Mouse (Mus musculus) heart, embryonic 11.5 days (tissue): ENCODE results near the gene Thsd4. TPM values are rescaled to one million over a fixed set of nuclear protein-coding genes. Genes with fewer than 3 reads are reported as not detected.

Source experiments
- ATAC-seq: fragments of 200-750 bp; cut with Nextera tagmentation; replicated peaks from 2 replicates; pipeline ENCODE4 v1.8.0; 2017; ENCODE audit warnings: moderate library complexity; ENCODE audit not compliant: insufficient number of reproducible peaks, low FRiP score, low TSS enrichment
- H3K27ac ChIP-seq: fragments of 300-500 bp; sonication (generic); 2 replicates; pipeline ENCODE4 v1.5.1; 2014; ENCODE audit warnings: mild to moderate bottlenecking, low read depth, low read length
- H3K27me3 ChIP-seq: fragments of 300-500 bp; sonication (generic); 2 replicates; pipeline ENCODE4 v1.6.1; 2014; ENCODE audit warnings: mild to moderate bottlenecking, low read length, mixed read lengths; ENCODE audit not compliant: control insufficient read depth, insufficient read depth
- H3K36me3 ChIP-seq: fragments of 300-500 bp; sonication (generic); 2 replicates; pipeline ENCODE4 v1.6.1; 2014; ENCODE audit warnings: mild to moderate bottlenecking, low read length, moderate library complexity, mixed read lengths; ENCODE audit not compliant: control insufficient read depth, insufficient read depth
- H3K4me1 ChIP-seq: fragments of 300-500 bp; sonication (generic); 2 replicates; pipeline ENCODE4 v1.6.1; 2014; ENCODE audit warnings: low read length; ENCODE audit not compliant: control insufficient read depth, insufficient read depth
- H3K4me2 ChIP-seq: fragments of 300-500 bp; sonication (generic); 2 replicates; pipeline ENCODE4 v1.6.1; 2014; ENCODE audit warnings: mild to moderate bottlenecking, moderate library complexity
- H3K4me3 ChIP-seq: fragments of 300-500 bp; sonication (generic); 2 replicates; pipeline ENCODE4 v1.5.1; 2014; ENCODE audit warnings: low read depth, low read length
- H3K9ac ChIP-seq: fragments of 300-500 bp; sonication (generic); 2 replicates; pipeline ENCODE4 v1.6.1; 2014; ENCODE audit warnings: mild to moderate bottlenecking, low read depth, low read length, moderate library complexity
- H3K9me3 ChIP-seq: fragments of 300-500 bp; sonication (generic); replicated peaks from 2 replicates; pipeline ENCODE4 v1.6.1; 2016; ENCODE audit warnings: low read length; ENCODE audit not compliant: control insufficient read depth
- WGBS: fragments of 180-500 bp; shearing (Covaris S2); extraction: QIAGEN DNeasy Blood & Tissue Kit; methylation state at CpG from one replicate; pipeline ENCODE4 v1.1.7; 2014; ENCODE audit not compliant: insufficient replicate concordance; 5-methylcytosine and 5-hydroxymethylcytosine counted together
- polyA plus RNA-seq: library from polyadenylated mRNA; unstranded; fragments of >200 nt; fragmentation: Nextera tagmentation; extraction: Ambion mirVana; gene quantifications from 2 replicates; pipeline ENCODE4 v1.2.1, GENCODE M21; 2014

Thsd4 gene
- polyA plus RNA-seq, 1 experiment from 2014 or later = 14.6 TPM

- Histone ChIP-seq H3K4me3 (no peak overlapping the region), H3K4me1 (0 out of 2 replicates have a peak, but pooled peaks cover 5% of the 10 kb centered on the region), H3K27ac (no peak overlapping the region), H3K9ac (no peak overlapping the region), H3K27me3 (no peaks in the 10 kb centered on the region), H3K36me3 (no peaks in the 10 kb centered on the region), H3K4me2 (no peak overlapping the region), H3K9me3 (no peaks in the 10 kb centered on the region)
- 83% methylated on average over 6 of the region's 6 CpGs for WGBS
- no peak for ATAC-seq
Observed at GRCm38 (mm10) chr9:60115711-60116247, 406.1 kb downstream of the Thsd4 start.

GRCm38 (mm10) chr9:60115306-60115705 is 406.5 kb downstream of the Thsd4 start:
- no peaks in the 10 kb centered on the region for H3K36me3 ChIP-seq
- 91% methylated on average over 9 of the region's 9 CpGs for WGBS

GRCm38 (mm10) chr9:60110200-60110599 is 411.6 kb downstream of the Thsd4 start:
- H3K9ac ChIP-seq = no peak overlapping the region
- H3K27me3 ChIP-seq = no peaks in the 10 kb centered on the region
- no peak overlapping the region for H3K4me3 ChIP-seq
- no peaks in the 10 kb centered on the region for H3K36me3 ChIP-seq
- no peaks in the 10 kb centered on the region for H3K4me1 ChIP-seq
- WGBS = 83% methylated on average over 5 of the region's 5 CpGs
- H3K27ac ChIP-seq = no peak overlapping the region
- no peak overlapping the region for H3K4me2 ChIP-seq
- no peaks in the 10 kb centered on the region for H3K9me3 ChIP-seq
- no peak for ATAC-seq

More at GRCm38 (mm10) chr9:60115306-60115705, 406.5 kb downstream of the Thsd4 start:
- no peak for ATAC-seq
- H3K4me1 ChIP-seq = 0 out of 2 replicates have a peak, but pooled peaks cover 5% of the 10 kb centered on the region
- H3K9ac ChIP-seq = no peak overlapping the region
- H3K4me3 ChIP-seq = no peak overlapping the region
- H3K9me3 ChIP-seq = no peaks in the 10 kb centered on the region
- no peak overlapping the region for H3K4me2 ChIP-seq
- no peaks in the 10 kb centered on the region for H3K27me3 ChIP-seq
- no peak overlapping the region for H3K27ac ChIP-seq

GRCm38 (mm10) chr9:60106683-60107082 is 415.2 kb downstream of the Thsd4 start:
- Histone ChIP-seq H3K36me3 (no peaks in the 10 kb centered on the region), H3K4me2 (no peak overlapping the region), H3K4me3 (no peak overlapping the region), H3K9ac (no peak overlapping the region), H3K9me3 (no peaks in the 10 kb centered on the region), H3K27ac (no peak overlapping the region), H3K4me1 (no peaks in the 10 kb centered on the region), H3K27me3 (no peaks in the 10 kb centered on the region)
- no peak for ATAC-seq
- WGBS = 84% methylated on average over 6 of the region's 6 CpGs

GRCm38 (mm10) chr9:60106106-60106505 is 415.7 kb downstream of the Thsd4 start:
- no peak overlapping the region for H3K4me2 ChIP-seq
- H3K9me3 ChIP-seq = no peaks in the 10 kb centered on the region
- H3K4me3 ChIP-seq = no peak overlapping the region
- WGBS = 31% methylated on average over 1 of the region's 1 CpGs
- no peaks in the 10 kb centered on the region for H3K36me3 ChIP-seq
- H3K27me3 ChIP-seq = no peaks in the 10 kb centered on the region
- H3K9ac ChIP-seq = no peak overlapping the region
- no peak overlapping the region for H3K27ac ChIP-seq
- no peak for ATAC-seq
- H3K4me1 ChIP-seq = no peaks in the 10 kb centered on the region

GRCm38 (mm10) chr9:60094211-60094610 is 427.6 kb downstream of the Thsd4 start:
- Histone ChIP-seq H3K4me2 (no peak overlapping the region), H3K36me3 (no peaks in the 10 kb centered on the region), H3K9me3 (no peaks in the 10 kb centered on the region), H3K9ac (no peak overlapping the region), H3K27me3 (no peaks in the 10 kb centered on the region), H3K27ac (no peak overlapping the region), H3K4me3 (no peak overlapping the region), H3K4me1 (peaks cover 5% of the 10 kb centered on the region)
- 55% methylated on average over 1 of the region's 1 CpGs for WGBS
- no peak for ATAC-seq

- Histone ChIP-seq H3K9me3 (no peaks in the 10 kb centered on the region), H3K4me2 (no peak overlapping the region), H3K4me1 (peaks cover 5% of the 10 kb centered on the region), H3K27ac (no peak overlapping the region), H3K9ac (no peak overlapping the region), H3K36me3 (no peaks in the 10 kb centered on the region), H3K4me3 (no peak overlapping the region), H3K27me3 (no peaks in the 10 kb centered on the region)
- ATAC-seq = no peak
- WGBS = 75% methylated on average over 5 of the region's 5 CpGs
Observed at GRCm38 (mm10) chr9:60092428-60092827, 429.4 kb downstream of the Thsd4 start.

GRCm38 (mm10) chr9:60089441-60089840 is 432.4 kb downstream of the Thsd4 start:
- 79% methylated on average over 4 of the region's 4 CpGs for WGBS
- H3K27me3 ChIP-seq = no peaks in the 10 kb centered on the region
- no peak overlapping the region for H3K4me2 ChIP-seq

GRCm38 (mm10) chr9:60088101-60088500 is 433.7 kb downstream of the Thsd4 start:
- no peaks in the 10 kb centered on the region for H3K36me3 ChIP-seq
- no peaks in the 10 kb centered on the region for H3K9me3 ChIP-seq
- WGBS = 43% methylated on average over 5 of the region's 5 CpGs
- H3K27me3 ChIP-seq = no peaks in the 10 kb centered on the region
- no peak for ATAC-seq
- H3K9ac ChIP-seq = no peak overlapping the region
- no peak overlapping the region for H3K27ac ChIP-seq
- peaks cover 2% of the 10 kb centered on the region for H3K4me1 ChIP-seq
- H3K4me2 ChIP-seq = no peak overlapping the region
- no peak overlapping the region for H3K4me3 ChIP-seq

More at GRCm38 (mm10) chr9:60089441-60089840, 432.4 kb downstream of the Thsd4 start:
- no peak for ATAC-seq
- Histone ChIP-seq H3K9ac (no peak overlapping the region), H3K4me3 (no peak overlapping the region), H3K9me3 (no peaks in the 10 kb centered on the region), H3K36me3 (no peaks in the 10 kb centered on the region), H3K27ac (no peak overlapping the region), H3K4me1 (peaks cover 2% of the 10 kb centered on the region)
